Mouse (Mus musculus) intestine, postnatal 0 days (tissue): ENCODE data around the gene Syn2. TPM values are rescaled to one million over a fixed set of nuclear protein-coding genes. Genes with fewer than 3 reads are reported as not detected.
A peak's percentile ranks its signal among the peaks of the same experiment; 100 is the strongest.

Source experiments
- ATAC-seq: fragments of 200-750 bp; cut with Nextera tagmentation; 2 replicates; pipeline ENCODE4 v1.8.0; 2017; ENCODE audit warnings: mild to moderate bottlenecking, moderate TSS enrichment, moderate library complexity
- H3K27ac ChIP-seq: fragments of 300-500 bp; sonication (generic); 2 replicates; pipeline ENCODE4 v1.5.1; 2014; ENCODE audit warnings: mild to moderate bottlenecking, low read depth, low read length, moderate library complexity
- H3K27me3 ChIP-seq: fragments of 300-500 bp; sonication (generic); replicated peaks from 2 replicates; pipeline ENCODE4 v1.6.1; 2014; ENCODE audit warnings: low read length, mixed read lengths; ENCODE audit not compliant: control insufficient read depth, insufficient read depth
- H3K36me3 ChIP-seq: fragments of 300-500 bp; sonication (generic); 2 replicates; pipeline ENCODE4 v1.6.1; 2014; ENCODE audit warnings: mild to moderate bottlenecking, moderate library complexity; ENCODE audit not compliant: control insufficient read depth, insufficient read depth
- H3K4me1 ChIP-seq: fragments of 300-500 bp; sonication (generic); replicated peaks from 2 replicates; pipeline ENCODE4 v1.6.1; 2014; ENCODE audit warnings: antibody characterized with exemption, low read length, mixed read lengths; ENCODE audit not compliant: control insufficient read depth, insufficient read depth
- H3K4me2 ChIP-seq: fragments of 300-500 bp; sonication (generic); replicated peaks from 2 replicates; pipeline ENCODE4 v1.6.1; 2014; ENCODE audit warnings: low read depth, mild to moderate bottlenecking, moderate library complexity
- H3K4me3 ChIP-seq: fragments of 300-500 bp; sonication (generic); 2 replicates; pipeline ENCODE4 v1.5.1; 2014; ENCODE audit warnings: low read depth, low read length
- H3K9ac ChIP-seq: fragments of 300-500 bp; sonication (generic); 2 replicates; pipeline ENCODE4 v1.6.1; 2014; ENCODE audit warnings: mild to moderate bottlenecking, low read depth, low read length
- H3K9me3 ChIP-seq: fragments of 300-500 bp; sonication (generic); 2 replicates; pipeline ENCODE4 v1.6.1; 2016; ENCODE audit warnings: mixed run types; ENCODE audit not compliant: control insufficient read depth
- CTCF ChIP-seq: sonication (generic); IDR thresholded peaks from 2 replicates; pipeline ENCODE4 v1.5.1; 2016; ENCODE audit warnings: low read depth, mild to moderate bottlenecking, control low read depth, antibody characterized with exemption, moderate library complexity
- WGBS: fragments of 180-500 bp; shearing (Covaris S2); extraction: QIAGEN DNeasy Blood & Tissue Kit; methylation state at CpG from one replicate; pipeline ENCODE4 v1.1.7; 2014; 5-methylcytosine and 5-hydroxymethylcytosine counted together
- polyA plus RNA-seq: library from polyadenylated mRNA; unstranded; fragments of >200 nt; fragmentation: Nextera tagmentation; extraction: Ambion mirVana; gene quantifications from 2 replicates; pipeline ENCODE4 v1.2.1, GENCODE M21; 2015

Gene Syn2
- 4.7 and 4.9 TPM in 2 replicates for polyA plus RNA-seq

- H3K27me3 ChIP-seq, result peaks cover 11% of the 10 kb centered on the region
- H3K4me1 ChIP-seq, result peaks cover 5% of the 10 kb centered on the region; the same call in 1 of the 2 replicates
- H3K27ac ChIP-seq, result no peak within 1 kb of the TSS
- H3K4me2 ChIP-seq, result peak within 1 kb of the TSS; percentile 97
- WGBS, result under 1% methylated on average over 67 of the region's 75 CpGs
- H3K36me3 ChIP-seq, result no peaks in the 10 kb centered on the region
- H3K4me3 ChIP-seq, result peak within 1 kb of the TSS; percentile 61
- peak; percentile 81 for ATAC-seq
- peak within 1 kb of the TSS; percentile 38; the same call in 1 of the 2 replicates for H3K9ac ChIP-seq
- H3K9me3 ChIP-seq, result no peaks in the 10 kb centered on the region
- TF ChIP-seq CTCF, result no peak
Observed at GRCm38 (mm10) chr6:115134501-115135331, at the start of gene Syn2. Gene Syn2 (plus strand): TSS chr6:115134902.

DNA sequence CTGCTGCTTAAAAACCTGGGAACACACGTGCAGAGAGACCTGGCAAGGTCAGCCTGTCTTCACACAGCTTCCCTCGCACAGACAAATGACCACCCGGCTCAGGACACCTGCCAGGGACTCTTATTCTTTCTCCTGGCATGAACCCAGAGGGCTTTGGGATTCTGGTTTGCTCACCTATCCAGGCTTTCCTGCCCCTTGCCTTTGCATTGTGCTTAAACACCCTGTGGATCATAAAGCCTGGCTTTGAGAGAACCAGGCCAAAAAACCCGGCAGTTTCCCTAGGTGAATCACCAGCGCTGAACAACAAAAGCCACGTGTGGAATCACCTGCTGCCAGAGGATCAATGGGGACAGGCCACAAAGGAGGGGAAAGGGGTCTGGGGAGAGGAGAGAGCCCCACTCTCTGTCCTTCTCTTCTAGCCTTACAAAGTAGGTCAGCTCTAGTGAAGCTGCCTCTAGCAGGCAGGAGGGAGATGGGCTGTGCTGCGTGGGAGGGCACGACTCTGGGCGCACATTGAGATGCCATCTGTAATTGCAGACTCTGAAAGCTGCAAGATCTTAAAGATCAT lies 49.3 kb upstream of the Syn2 start:
- H3K4me1 ChIP-seq, result no peaks in the 10 kb centered on the region
- WGBS, result 62% methylated on average over 9 of the region's 9 CpGs
- H3K4me2 ChIP-seq, result no peak overlapping the region
- no peak overlapping the region for H3K9ac ChIP-seq
- no peaks in the 10 kb centered on the region for H3K9me3 ChIP-seq
- no peak overlapping the region for H3K27ac ChIP-seq
- no peak for TF ChIP-seq CTCF
- no peaks in the 10 kb centered on the region for H3K27me3 ChIP-seq
- H3K4me3 ChIP-seq, result no peak overlapping the region
- ATAC-seq, result no peak
- no peaks in the 10 kb centered on the region for H3K36me3 ChIP-seq

DNA sequence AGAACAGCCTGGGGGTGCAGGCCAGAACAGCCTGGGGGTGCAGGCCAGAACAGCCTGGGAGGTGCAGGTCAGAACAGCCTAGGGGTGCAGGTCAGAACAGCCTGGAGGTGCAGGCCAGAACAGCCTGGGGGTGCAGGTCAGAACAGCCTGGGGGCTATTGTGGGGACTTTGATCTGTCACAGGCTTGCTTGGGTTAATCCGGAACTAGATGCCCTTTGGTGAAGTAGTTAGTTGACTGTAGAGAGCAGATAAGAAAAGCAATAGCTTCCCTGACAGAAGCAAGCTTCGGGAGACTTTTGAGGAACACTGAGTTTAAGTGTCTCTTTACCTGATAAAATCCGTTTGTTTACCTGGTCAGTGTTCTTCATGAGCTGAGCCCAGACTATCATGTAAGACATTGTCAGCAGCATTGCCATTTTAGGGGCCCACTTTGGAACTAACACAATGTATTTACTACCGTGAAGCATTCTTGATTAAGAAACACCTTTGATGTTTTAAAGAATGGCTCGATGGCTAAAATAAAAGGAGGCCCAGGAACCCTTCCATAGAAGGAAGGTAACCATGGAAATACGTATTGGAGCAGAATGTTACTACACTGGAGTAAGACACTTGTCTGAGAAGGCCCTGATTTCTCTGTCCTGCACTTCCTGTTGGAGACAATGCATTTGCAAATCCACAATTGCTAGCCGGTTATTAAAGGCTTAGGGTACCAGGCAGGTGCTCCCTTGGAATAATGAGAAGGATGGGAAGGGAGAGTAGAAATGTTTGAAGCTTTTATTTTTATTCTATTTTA lies 46.2 kb upstream of the Syn2 start:
- Histone ChIP-seq H3K4me3 (no peak overlapping the region), H3K4me2 (no peak overlapping the region), H3K4me1 (no peaks in the 10 kb centered on the region), H3K9ac (no peak overlapping the region), H3K36me3 (no peaks in the 10 kb centered on the region), H3K27me3 (no peaks in the 10 kb centered on the region), H3K27ac (no peak overlapping the region), H3K9me3 (no peaks in the 10 kb centered on the region)
- peak; percentile 73 for ATAC-seq
- no peak for TF ChIP-seq CTCF
- 31% methylated on average over 7 of the region's 7 CpGs for WGBS

GRCm38 (mm10) chr6:115091737-115092136 lies 43.0 kb upstream of the Syn2 start:
- H3K9me3 ChIP-seq, result no peaks in the 10 kb centered on the region
- no peaks in the 10 kb centered on the region for H3K27me3 ChIP-seq
- H3K4me1 ChIP-seq, result no peaks in the 10 kb centered on the region
- no peak for ATAC-seq
- H3K4me3 ChIP-seq, result no peak overlapping the region
- H3K9ac ChIP-seq, result no peak overlapping the region
- H3K27ac ChIP-seq, result no peak overlapping the region
- TF ChIP-seq CTCF, result no peak
- no peaks in the 10 kb centered on the region for H3K36me3 ChIP-seq
- H3K4me2 ChIP-seq, result no peak overlapping the region
- WGBS, result 55% methylated on average over 1 of the region's 1 CpGs

- no peak overlapping the region for H3K27ac ChIP-seq
- TF ChIP-seq CTCF, result no peak
- 48% methylated on average over 4 of the region's 4 CpGs for WGBS
- no peaks in the 10 kb centered on the region for H3K27me3 ChIP-seq
- no peak overlapping the region for H3K4me3 ChIP-seq
- ATAC-seq, result no peak
- H3K36me3 ChIP-seq, result no peaks in the 10 kb centered on the region
- no peak overlapping the region for H3K9ac ChIP-seq
- no peaks in the 10 kb centered on the region for H3K4me1 ChIP-seq
- no peak overlapping the region for H3K4me2 ChIP-seq
- no peaks in the 10 kb centered on the region for H3K9me3 ChIP-seq
Observed at GRCm38 (mm10) chr6:115102542-115102941, 32.2 kb upstream of the Syn2 start.

DNA sequence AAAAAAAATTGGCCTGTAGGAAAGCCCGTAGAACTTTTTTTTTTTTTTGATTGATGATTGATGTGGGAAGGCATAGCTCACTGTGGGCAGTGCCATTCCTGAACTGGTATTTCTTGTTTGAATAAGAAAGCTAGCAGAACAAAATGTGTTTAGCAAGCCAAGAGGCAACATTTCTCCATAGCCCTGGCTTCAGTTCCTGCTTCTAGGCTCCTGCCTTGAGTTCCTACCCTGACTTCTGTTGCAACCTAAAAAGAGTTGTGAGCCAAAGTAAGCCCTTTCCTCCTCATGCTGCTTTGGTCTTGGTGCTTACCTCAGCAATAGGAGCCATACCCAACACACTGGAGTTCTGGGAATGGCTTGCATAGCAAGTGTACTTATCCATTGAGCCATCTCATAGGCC lies 23.3 kb upstream of the Syn2 start:
- no peak for TF ChIP-seq CTCF
- no peak for ATAC-seq
- no peaks in the 10 kb centered on the region for H3K4me1 ChIP-seq
- H3K36me3 ChIP-seq, result no peaks in the 10 kb centered on the region
- no peaks in the 10 kb centered on the region for H3K27me3 ChIP-seq
- 60% methylated on average over 1 of the region's 1 CpGs for WGBS
- no peak overlapping the region for H3K4me3 ChIP-seq
- no peaks in the 10 kb centered on the region for H3K9me3 ChIP-seq
- no peak overlapping the region for H3K27ac ChIP-seq
- H3K9ac ChIP-seq, result no peak overlapping the region
- H3K4me2 ChIP-seq, result no peak overlapping the region
